Mouse (Mus musculus) liver, embryonic 11.5 days (tissue): Measurements from ENCODE around the gene Hist1h4f. TPM values are rescaled to one million over a fixed set of nuclear protein-coding genes. Genes with fewer than 3 reads are reported as not detected.
"Not testable (repeated sequence)": the region's sequence is repeated elsewhere in the genome, so short reads cannot be mapped to it uniquely, and the experiment has no call there.

Experiments
- ATAC-seq: fragments of 200-750 bp; cut with Nextera tagmentation; replicated peaks from 2 replicates; pipeline ENCODE4 v1.8.0; 2017; ENCODE audit warnings: moderate number of reproducible peaks, mild to moderate bottlenecking, moderate TSS enrichment, moderate library complexity; ENCODE audit not compliant: low FRiP score
- DNase-seq: peaks from one replicate; pipeline ENCODE4 v3.0.0-alpha.2; 2017; ENCODE audit warnings: low spot score
- H3K27ac ChIP-seq: fragments of 300-500 bp; sonication (generic); 2 replicates; pipeline ENCODE4 v1.5.1; 2014; ENCODE audit warnings: mild to moderate bottlenecking, low read depth, low read length, control low read depth
- H3K27me3 ChIP-seq: fragments of 300-500 bp; sonication (generic); replicated peaks from 2 replicates; pipeline ENCODE4 v1.6.1; 2014; ENCODE audit warnings: low read length, mixed read lengths; ENCODE audit not compliant: control insufficient read depth, insufficient read depth
- H3K36me3 ChIP-seq: fragments of 300-500 bp; sonication (generic); 2 replicates; pipeline ENCODE4 v1.6.1; 2014; ENCODE audit warnings: mild to moderate bottlenecking, low read length, moderate library complexity, mixed read lengths; ENCODE audit not compliant: control insufficient read depth, insufficient read depth
- H3K4me1 ChIP-seq: fragments of 300-500 bp; sonication (generic); replicated peaks from 2 replicates; pipeline ENCODE4 v1.6.1; 2014; ENCODE audit warnings: low read length, mixed read lengths; ENCODE audit not compliant: control insufficient read depth, insufficient read depth
- H3K4me2 ChIP-seq: fragments of 300-500 bp; sonication (generic); 2 replicates; pipeline ENCODE4 v1.6.1; 2014; ENCODE audit warnings: mild to moderate bottlenecking, control low read depth, moderate library complexity
- H3K4me3 ChIP-seq: fragments of 300-500 bp; sonication (generic); 2 replicates; pipeline ENCODE4 v1.5.1; 2014; ENCODE audit warnings: low read depth, low read length, control low read depth
- H3K9ac ChIP-seq: fragments of 300-500 bp; sonication (generic); 2 replicates; pipeline ENCODE4 v1.6.1; 2014; ENCODE audit warnings: low read depth, low read length, control low read depth
- H3K9me3 ChIP-seq: fragments of 300-500 bp; sonication (generic); 2 replicates; pipeline ENCODE4 v1.6.1; 2016; ENCODE audit warnings: low read length, inconsistent platforms, mixed read lengths; ENCODE audit not compliant: control insufficient read depth
- WGBS: fragments of 180-500 bp; shearing (Covaris S2); extraction: QIAGEN DNeasy Blood & Tissue Kit; methylation state at CpG from one replicate; pipeline ENCODE4 v1.1.7; 2014; 5-methylcytosine and 5-hydroxymethylcytosine counted together
- polyA plus RNA-seq: library from polyadenylated mRNA; unstranded; fragments of >200 nt; fragmentation: Nextera tagmentation; extraction: Ambion mirVana; gene quantifications from 2 replicates; pipeline ENCODE4 v1.2.1, GENCODE M21; 2014

Hist1h4f gene
- 0.66 and 1.4 TPM in 2 replicates for polyA plus RNA-seq

GRCm38 (mm10) chr13:23551146-23551834, at the start of gene Hist1h4f:
Hist1h4f (minus strand) TSS chr13:23551648.
- ATAC-seq (peak; percentile 72), DNase-seq (peak; percentile 97)
- Histone ChIP-seq H3K4me2 (peak within 1 kb of the TSS; percentile 72), H3K27ac (peak within 1 kb of the TSS; percentile 99), H3K9ac (peak within 1 kb of the TSS; percentile 61), H3K4me3 (peak within 1 kb of the TSS; percentile 46)
- not testable (repeated sequence) for H3K36me3 ChIP-seq, H3K9me3 ChIP-seq, H3K27me3 ChIP-seq, H3K4me1 ChIP-seq
- under 1% methylated on average over 47 of the region's 47 CpGs for WGBS

GRCm38 (mm10) chr13:23597957-23598356, 46.5 kb upstream of the Hist1h4f start:
- H3K9ac ChIP-seq = no peak overlapping the region

GRCm38 (mm10) chr13:23595622-23596372, 44.3 kb upstream of the Hist1h4f start:
- H3K9ac ChIP-seq = peak overlapping the region; percentile 44
- no peak overlapping the region for H3K4me3 ChIP-seq
- DNase-seq (no peak), ATAC-seq (peak; percentile 96)
- H3K27ac ChIP-seq = peak overlapping the region; percentile 75
- no peaks in the 10 kb centered on the region for H3K36me3 ChIP-seq
- peak overlapping the region; percentile 36 for H3K4me2 ChIP-seq
- H3K4me1 ChIP-seq = peaks cover 32% of the 10 kb centered on the region
- 62% methylated on average over 7 of the region's 7 CpGs for WGBS
- no peaks in the 10 kb centered on the region for H3K27me3 ChIP-seq
- H3K9me3 ChIP-seq = no peaks in the 10 kb centered on the region

More at GRCm38 (mm10) chr13:23597957-23598356, 46.5 kb upstream of the Hist1h4f start:
- no peaks in the 10 kb centered on the region for H3K9me3 ChIP-seq
- H3K4me2 ChIP-seq = 0 out of 2 replicates have a peak overlapping the region, but pooled peaks have one; percentile 4
- 8% methylated on average over 9 of the region's 9 CpGs for WGBS
- no peak overlapping the region for H3K4me3 ChIP-seq
- no peaks in the 10 kb centered on the region for H3K36me3 ChIP-seq
- ATAC-seq (no peak; the same call in 1 of the 2 replicates), DNase-seq (peak; percentile 64)
- H3K4me1 ChIP-seq = peaks cover 27% of the 10 kb centered on the region
- H3K27me3 ChIP-seq = no peaks in the 10 kb centered on the region
- H3K27ac ChIP-seq = no peak overlapping the region

- Histone ChIP-seq H3K4me2 (peak overlapping the region; percentile 20; the same call in 1 of the 2 replicates), H3K4me3 (no peak overlapping the region), H3K27ac (peak overlapping the region; percentile 75; the same call in 1 of the 2 replicates), H3K36me3 (no peaks in the 10 kb centered on the region), H3K27me3 (no peaks in the 10 kb centered on the region), H3K4me1 (peaks cover 32% of the 10 kb centered on the region), H3K9ac (peak overlapping the region; percentile 26), H3K9me3 (no peaks in the 10 kb centered on the region)
- DNase-seq (no peak), ATAC-seq (0 out of 2 replicates have a peak, but pooled peaks have one; percentile 27)
- 45% methylated on average over 2 of the region's 2 CpGs for WGBS
Measured at GRCm38 (mm10) chr13:23595185-23595584, 43.7 kb upstream of the Hist1h4f start.

DNA sequence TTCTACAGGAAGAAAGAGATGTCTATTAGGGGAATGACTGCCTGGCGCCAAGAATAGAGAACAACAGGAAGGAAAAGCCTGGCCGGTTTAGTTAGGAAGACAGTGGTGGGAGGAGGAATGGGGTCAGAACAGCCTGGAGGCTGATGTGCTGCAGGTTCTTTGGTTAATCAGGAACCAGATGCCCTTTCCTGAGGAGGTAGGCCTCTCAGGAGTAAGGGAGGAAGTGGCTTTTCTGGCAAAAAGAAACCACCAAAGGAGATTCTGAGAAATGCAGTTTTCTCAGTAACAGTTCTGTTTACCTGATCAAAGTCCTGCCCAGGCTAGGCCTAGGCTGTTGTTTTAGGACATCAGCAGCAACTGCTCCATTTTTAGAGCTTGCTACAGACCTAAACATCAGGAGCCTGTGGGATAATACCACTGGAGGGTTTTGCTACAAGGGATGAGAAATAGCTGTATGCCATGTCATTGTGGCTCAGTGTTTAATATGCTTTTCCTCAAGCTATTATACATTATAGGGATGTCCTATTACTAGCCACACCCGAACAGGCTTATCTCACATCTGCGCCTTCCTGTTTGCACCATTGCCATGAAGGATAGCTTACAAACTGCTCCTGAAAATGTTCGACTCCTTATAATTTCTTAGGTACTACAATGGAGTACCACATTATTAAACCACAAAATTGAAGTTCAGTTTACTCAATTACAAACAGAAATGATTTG, 41.8 kb upstream of the Hist1h4f start:
- no peaks in the 10 kb centered on the region for H3K27me3 ChIP-seq
- DNase-seq (no peak), ATAC-seq (no peak)
- H3K4me1 ChIP-seq = peaks cover 32% of the 10 kb centered on the region
- H3K9me3 ChIP-seq = no peaks in the 10 kb centered on the region
- WGBS = 45% methylated on average over 5 of the region's 5 CpGs
- no peaks in the 10 kb centered on the region for H3K36me3 ChIP-seq
- no peak overlapping the region for H3K9ac ChIP-seq
- peak overlapping the region; percentile 58 for H3K27ac ChIP-seq
- no peak overlapping the region for H3K4me3 ChIP-seq
- H3K4me2 ChIP-seq = no peak overlapping the region

- Histone ChIP-seq H3K27me3 (no peaks in the 10 kb centered on the region), H3K4me1 (peaks cover 32% of the 10 kb centered on the region), H3K36me3 (no peaks in the 10 kb centered on the region), H3K27ac (no peak overlapping the region; the same call in 1 of the 2 replicates), H3K9ac (no peak overlapping the region), H3K4me2 (no peak overlapping the region), H3K9me3 (no peaks in the 10 kb centered on the region), H3K4me3 (no peak overlapping the region)
- no peak for ATAC-seq
- no peak for DNase-seq
- 82% methylated on average over 7 of the region's 7 CpGs for WGBS
Measured at GRCm38 (mm10) chr13:23592614-23593013, 41.2 kb upstream of the Hist1h4f start.

DNA sequence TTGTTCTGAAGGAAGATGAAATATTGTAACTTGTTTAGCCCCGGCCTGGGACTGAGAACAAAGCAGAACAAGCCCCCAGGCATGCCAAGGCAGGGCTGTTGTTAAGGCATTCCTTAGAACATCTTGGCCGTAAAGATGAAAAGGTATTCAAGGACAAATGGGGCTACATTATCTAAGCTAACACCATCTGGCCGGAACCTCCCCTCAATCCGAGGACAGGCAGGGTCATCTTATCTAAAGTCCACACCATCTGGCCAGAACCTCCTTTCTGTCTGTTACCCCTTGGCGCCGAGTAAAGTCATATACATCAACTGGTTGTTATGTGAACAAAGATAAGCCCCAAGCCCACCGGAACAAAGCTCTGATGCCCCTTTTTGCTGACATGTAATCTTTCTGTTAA, 40.4 kb upstream of the Hist1h4f start:
- not testable (repeated sequence) for H3K4me3 ChIP-seq, H3K27me3 ChIP-seq, ATAC-seq, H3K4me2 ChIP-seq, H3K36me3 ChIP-seq, H3K9me3 ChIP-seq, DNase-seq, H3K27ac ChIP-seq, H3K9ac ChIP-seq
- WGBS = 62% methylated on average over 7 of the region's 7 CpGs
- H3K4me1 ChIP-seq = peaks cover 35% of the 10 kb centered on the region

GRCm38 (mm10) chr13:23591206-23591605, 39.8 kb upstream of the Hist1h4f start:
- no peak overlapping the region for H3K27ac ChIP-seq
- WGBS = 95% methylated on average over 7 of the region's 7 CpGs
- ATAC-seq = no peak

More at GRCm38 (mm10) chr13:23591206-23591605, 39.8 kb upstream of the Hist1h4f start:
- Histone ChIP-seq H3K9me3 (no peaks in the 10 kb centered on the region), H3K4me1 (peaks cover 37% of the 10 kb centered on the region), H3K4me3 (no peak overlapping the region), H3K9ac (no peak overlapping the region), H3K4me2 (no peak overlapping the region), H3K27me3 (no peaks in the 10 kb centered on the region), H3K36me3 (no peaks in the 10 kb centered on the region)
- no peak for DNase-seq
